Mouse (Mus musculus): Measurements from ENCODE around the gene Fam131a.
"Not testable (repeated sequence)": the region's sequence is repeated elsewhere in the genome, so short reads cannot be mapped to it uniquely, and the experiment has no call there.

The Fam131a gene

DNA sequence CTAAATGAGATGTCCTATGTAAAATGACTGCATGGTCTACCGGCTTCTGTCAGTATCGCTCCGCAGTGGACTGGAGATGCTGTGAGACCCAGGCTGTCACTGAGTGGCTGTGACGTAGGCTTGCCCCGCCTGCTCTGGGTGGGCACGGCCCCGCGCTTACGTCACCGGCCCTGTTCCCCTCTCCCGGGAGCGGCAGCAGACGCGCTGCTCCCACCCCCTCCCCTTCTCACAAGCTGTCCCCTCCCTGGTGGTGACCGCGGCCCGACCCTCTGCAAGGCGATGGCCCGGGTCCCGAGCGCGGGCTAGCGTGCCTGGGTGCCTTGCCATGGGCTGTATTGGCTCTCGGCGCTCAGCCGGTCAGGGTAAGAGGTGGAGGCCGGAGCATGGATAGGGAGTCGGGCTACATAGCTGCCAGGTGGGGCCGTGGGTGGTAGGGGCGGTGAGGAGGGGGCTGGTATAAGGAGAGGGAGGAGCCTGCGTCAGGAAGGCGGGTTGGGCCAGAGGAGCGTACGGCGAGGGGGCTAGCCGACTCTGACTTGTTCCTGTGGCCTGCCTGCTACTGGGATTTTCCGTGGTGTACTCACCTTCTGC lies at the start of gene Fam131a:
Gene Fam131a (plus strand): TSS at position 131 of the 591 bp plus-strand sequence.
- peak; percentile 90 to 92 for DNase-seq (ENCODE audit: low spot score in 2 of 2)

DNA sequence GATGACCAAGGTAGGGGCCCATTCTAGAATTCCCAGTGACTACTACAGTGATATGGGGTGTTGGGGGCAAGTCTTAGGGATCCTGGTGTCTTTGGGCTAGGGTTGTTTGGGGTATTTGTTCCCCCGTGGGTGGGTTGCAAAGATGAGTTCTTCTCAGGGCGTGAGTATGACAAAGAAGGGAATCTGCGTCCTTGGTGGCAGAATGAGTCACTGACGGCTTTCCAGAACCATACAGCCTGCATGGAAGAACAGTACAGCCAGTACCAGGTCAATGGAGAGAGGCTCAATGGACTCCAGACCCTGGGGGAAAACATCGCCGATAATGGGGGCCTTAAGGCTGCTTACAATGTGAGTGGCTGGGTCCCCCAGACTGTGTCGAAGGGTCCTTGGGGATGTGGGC lies 49.1 kb upstream of the Fam131a start:
- no peak for DNase-seq (ENCODE audit: low spot score in 2 of 2)

DNA sequence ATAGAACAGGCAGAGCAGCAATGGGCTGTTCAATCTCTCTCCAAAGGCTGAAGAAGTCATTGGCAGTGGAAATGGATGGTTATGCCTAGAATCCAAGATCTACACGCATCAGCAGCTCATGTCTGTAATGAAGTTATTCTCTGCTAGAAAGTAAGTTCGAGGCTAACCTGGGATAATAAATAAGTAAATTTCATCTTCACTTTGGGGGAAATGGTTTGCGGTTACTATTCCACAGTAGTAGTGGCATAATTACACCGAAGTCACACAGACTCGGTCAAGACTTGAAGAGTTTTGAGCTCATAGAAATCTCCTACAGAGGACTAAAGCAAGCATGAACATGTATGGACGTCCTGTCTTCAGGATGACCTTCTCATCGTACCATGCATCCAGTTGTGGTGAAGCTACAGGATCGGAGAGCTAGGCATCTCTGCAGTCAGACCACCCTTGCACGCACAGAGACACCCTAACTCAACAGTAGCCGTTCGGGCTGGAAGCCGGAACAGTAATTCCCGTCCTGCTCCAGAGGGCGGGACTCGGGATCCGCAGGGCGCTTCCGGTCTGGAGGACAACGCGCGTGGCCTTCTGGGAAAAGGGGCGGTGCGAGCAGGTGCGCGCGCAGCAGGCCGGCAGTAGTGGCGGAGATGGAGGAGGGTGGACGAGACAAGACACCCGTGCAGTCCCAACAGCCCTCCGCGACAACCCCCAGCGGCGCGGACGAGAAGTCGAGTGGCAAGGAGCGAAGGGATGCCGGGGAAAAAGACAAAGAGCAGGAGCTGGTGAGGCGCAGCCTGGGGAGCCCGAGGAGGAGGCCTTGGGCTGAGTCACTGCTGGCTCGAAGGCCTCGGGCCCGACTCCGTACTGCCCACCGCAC lies 41.7 kb upstream of the Fam131a start, which contains the start of gene Psmd2:
Gene Psmd2 (plus strand): TSS at position 577 of the 871 bp plus-strand sequence.
- peak; percentile 90 to 96 for DNase-seq (ENCODE audit: low spot score in 2 of 2)

DNA sequence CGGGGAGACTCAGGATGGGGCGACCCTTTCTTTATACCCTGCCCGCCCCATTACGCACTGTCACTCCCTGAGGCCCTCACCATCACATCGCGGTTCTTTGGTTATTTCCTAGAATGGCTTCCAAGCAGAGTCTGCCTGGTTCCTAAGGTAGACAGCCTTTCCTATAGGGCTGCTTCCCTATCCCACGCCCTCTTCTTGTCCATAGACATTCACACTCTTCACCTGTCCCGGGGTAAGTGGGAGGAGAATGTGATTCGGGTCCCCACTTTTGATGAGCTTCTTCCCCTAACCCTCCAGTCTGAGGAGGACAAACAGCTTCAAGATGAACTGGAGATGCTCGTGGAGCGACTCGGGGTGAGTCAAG lies 41.1 kb upstream of the Fam131a start:
- DNase-seq (ENCODE audit: low spot score in 2 of 2) = no peak

DNA sequence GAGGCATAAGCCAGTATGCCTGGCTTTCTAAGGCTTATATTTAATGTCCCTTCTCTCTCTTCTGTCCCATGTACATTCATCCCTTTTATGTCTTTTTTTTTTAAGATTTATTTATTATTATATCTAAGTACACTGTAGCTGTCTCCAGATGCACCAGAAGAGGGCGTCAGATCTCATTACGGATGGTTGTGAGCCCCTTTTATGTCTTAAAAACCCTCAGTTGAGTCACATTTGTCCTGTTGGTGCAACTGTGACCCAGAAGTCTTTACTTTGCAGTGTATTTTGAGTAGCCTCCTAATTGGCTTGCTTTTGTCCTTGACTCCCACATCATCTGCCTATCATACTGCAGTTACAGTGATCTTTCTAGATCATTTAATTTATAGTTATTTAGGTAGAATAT lies 39.7 kb upstream of the Fam131a start:
- DNase-seq (ENCODE audit: low spot score in 2 of 2) = no peak

DNA sequence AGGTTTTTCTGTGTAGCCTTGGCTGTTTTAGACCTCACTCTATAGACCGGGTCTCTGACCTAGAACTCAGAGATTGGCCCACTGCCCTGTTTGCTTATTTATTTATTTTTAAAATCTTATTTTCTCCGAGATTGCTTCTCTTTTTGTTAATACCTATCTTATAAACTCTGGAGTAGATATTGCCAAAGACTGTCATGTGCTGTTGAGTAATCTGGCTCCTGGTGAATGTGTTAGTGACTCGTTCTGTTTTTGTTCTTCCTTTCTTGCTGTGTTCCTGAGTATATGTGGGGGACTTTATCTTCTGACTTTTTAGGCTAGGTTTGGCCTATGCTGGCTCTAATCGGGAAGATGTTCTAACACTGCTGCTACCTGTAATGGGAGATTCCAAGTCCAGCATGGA lies 35.4 kb upstream of the Fam131a start:
- DNase-seq (ENCODE audit: low spot score in 2 of 2) = no peak

DNA sequence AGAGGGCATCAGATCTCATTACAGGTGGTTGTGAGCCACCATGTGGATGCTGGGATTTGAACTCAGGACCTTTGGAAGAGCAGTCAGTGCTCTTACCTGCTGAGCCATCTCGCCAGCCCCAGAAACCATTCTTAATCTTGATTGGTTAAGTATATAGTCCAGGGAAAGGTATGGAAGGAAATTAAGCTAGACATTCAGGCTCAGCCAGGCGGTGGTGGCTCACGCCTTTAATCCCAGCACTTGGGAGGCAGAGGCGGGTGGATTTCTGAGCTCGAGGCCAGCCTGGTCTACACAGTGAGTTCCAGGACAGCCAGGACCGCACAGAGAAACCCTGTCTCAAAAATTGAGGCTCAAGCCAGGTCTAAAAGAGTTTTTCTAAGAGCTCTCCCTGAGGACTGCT lies 25.0 kb upstream of the Fam131a start, which contains the start of gene Eif4g1:
Gene Eif4g1 (plus strand): TSS at position 301 of the 400 bp plus-strand sequence.
- DNase-seq (ENCODE audit: low spot score in 2 of 2) = not testable (repeated sequence)

DNA sequence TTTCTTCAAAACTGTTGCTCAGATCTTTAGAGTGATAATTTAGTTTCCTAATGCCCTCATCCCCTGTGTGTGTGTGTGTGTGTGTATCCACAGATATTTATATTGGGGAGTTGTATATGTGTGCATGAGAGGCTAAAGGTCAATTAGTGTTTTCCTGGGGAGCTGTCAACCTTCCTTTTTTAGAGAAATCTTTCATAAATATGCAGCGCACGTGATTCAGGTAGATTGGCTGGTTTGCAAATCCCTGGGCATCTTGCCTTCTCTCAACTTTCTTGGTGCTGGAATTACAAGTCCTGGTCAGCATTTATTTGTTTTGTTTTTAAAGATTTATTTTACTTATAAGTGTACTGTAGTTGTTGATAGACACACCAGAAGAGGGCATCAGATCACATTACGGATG lies 22.8 kb upstream of the Fam131a start:
- no peak for DNase-seq (ENCODE audit: low spot score in 2 of 2)

DNA sequence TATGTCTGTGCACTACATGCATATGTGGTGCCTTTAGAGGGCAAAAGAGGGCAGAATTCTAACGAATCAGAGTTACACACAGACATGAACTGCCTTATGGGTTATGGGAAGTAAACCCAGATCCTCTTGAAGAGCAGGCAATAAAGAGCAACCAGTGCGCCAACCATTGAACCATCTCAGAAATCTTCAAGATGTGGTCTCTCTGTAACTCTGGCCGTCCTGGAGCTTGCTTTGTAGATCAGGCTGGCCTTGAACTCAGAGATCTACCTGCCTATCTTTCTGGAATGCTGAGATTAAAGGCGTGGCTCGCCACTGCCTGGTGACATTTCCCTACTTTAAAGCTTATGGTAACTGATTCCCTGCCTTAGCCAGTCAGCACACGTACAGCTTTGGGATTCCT lies 21.2 kb upstream of the Fam131a start:
- DNase-seq (ENCODE audit: low spot score in 2 of 2) = no peak

DNA sequence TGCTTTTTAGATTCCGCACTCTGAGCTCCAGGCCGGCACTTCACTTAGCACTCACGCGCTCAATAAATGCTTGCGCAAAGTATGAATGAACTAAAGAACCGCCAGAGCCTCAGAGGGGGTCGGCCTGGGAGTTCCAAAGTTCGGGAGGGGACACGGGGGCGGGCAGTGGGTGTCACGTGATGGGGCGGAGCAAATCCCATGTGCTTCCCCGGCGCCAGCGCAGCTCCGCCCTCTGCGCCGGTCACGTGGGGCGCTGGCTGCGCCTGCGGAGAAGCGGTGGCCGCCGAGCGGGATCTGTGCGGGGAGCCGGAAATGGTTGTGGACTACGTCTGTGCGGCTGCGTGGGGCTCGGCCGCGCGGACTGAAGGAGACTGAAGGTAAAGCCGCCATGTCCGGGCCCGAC lies 20.5 kb upstream of the Fam131a start:
- DNase-seq (ENCODE audit: low spot score in 2 of 2) = peak; percentile 94

DNA sequence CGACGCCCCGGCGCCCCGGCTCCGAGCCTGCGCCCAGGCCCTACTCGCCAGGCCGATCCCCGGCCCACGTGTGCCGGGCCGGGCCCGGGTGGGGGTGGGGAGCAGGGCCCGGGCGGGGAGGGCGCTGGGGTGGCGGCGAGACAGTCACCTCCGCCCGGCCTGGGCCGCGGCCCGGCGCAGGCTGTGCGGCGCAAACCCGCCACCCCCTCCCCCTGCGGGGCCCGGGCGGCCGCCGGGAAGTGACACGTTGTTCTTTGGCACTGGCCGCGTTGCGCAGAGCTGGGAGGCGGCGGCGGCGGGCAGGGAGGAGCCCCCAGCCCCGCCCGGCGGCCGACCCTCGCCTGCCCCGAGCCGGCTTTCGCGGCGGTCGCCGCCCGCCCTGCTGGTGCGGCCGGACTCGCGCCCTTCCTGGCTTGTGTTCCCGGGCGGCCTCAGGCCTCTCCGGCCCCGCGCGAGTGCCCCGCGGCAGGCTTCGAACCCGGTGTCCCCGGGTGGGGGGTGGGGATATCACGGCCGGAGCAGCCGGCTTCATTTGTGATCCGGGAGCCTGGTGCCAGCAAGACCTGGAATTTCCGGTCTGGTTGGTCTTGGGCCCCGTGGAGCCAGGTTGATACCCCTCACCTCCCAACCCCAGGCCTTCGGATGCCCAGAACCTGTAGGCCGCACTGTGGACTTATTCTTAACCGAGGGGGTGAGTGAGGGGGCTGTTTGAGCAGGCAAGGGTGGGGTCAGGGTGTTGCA lies 19.9 kb upstream of the Fam131a start:
- DNase-seq (ENCODE audit: low spot score in 2 of 2) = peak; percentile 20 to 25

DNA sequence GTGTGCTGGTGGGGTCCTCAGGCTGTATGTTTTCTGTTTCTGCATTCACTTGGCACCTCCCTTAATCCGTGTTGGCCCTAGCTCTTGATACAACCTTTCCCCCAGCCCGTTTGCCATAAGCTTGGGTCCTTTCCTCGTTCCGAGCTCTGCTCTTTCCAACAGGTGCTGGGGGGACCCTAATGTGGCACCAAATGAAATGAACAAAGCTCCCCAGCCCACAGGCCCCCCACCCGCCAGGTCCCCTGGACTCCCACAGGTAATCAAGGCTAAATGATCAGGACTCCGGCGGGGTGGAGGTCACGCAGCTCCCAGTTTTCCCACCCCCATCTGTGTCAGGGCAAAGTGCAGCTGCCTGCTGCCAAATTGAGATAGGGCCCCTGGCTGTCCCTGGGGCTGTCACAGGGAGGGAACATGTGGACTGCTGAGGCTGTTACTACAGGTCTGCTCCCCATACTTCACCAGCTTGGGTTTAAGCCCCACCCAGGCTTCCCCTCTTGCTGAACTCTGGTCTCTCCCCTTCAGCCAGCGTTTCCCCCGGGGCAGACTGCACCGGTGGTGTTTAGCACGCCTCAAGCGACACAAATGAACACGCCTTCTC lies 19.2 kb upstream of the Fam131a start:
- DNase-seq (ENCODE audit: low spot score in 2 of 2) = no peak

DNA sequence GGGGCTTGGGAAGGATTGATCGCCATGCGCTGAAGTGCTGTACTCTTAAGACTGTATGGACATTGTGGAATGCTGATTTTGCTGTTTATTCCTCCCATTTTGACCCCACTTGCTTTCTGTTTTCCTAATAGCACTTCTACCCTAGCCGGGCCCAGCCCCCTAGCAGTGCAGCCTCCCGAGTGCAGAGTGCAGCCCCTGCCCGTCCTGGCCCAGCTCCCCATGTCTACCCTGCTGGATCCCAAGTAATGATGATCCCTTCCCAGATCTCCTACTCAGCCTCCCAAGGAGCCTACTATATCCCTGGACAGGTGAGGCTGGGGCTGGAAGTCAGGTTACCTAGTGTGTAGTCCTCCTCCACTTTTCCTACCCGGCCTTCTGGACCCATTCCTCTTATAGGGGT lies 17.8 kb upstream of the Fam131a start:
- DNase-seq (ENCODE audit: low spot score in 2 of 2) = no peak

DNA sequence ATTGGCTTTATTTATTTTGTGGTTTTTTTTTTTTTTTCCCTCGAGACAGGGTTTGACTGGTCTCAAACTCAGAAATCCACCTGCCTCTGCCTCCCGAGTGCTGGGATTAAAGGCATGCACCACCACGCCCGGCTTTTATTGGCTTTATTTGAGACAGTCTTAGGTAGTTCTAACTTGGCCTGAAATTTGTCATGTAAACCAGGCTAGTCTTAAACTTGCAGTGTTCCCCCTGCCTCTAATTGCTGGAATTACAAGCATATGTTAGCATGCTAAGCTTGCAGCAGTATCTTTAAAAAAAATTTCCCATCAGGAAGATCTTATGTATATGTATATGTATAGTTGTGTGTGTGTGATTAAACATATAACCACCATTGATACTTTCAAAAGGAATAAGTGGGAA lies 16.3 kb upstream of the Fam131a start:
- no peak for DNase-seq (ENCODE audit: low spot score in 2 of 2)

DNA sequence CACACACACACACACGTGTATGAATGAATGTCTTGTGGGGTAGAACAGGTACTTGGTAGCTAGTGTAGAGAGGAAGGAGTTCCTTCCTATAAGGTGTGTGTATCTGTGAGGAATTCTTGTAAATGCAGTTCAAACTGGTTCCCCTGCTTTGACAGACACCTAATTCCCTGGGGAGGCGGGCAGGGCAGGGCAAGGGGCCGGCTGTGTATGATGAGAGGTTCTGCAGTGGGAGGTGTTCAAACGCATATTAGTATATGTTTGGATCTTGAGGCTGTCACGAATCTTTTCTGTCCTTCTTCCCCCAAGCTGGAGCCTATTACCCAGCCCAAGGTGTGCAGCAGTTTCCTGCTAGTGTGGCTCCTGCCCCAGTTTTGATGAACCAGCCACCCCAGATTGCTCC lies 15.7 kb upstream of the Fam131a start:
- no peak for DNase-seq (ENCODE audit: low spot score in 2 of 2)

DNA sequence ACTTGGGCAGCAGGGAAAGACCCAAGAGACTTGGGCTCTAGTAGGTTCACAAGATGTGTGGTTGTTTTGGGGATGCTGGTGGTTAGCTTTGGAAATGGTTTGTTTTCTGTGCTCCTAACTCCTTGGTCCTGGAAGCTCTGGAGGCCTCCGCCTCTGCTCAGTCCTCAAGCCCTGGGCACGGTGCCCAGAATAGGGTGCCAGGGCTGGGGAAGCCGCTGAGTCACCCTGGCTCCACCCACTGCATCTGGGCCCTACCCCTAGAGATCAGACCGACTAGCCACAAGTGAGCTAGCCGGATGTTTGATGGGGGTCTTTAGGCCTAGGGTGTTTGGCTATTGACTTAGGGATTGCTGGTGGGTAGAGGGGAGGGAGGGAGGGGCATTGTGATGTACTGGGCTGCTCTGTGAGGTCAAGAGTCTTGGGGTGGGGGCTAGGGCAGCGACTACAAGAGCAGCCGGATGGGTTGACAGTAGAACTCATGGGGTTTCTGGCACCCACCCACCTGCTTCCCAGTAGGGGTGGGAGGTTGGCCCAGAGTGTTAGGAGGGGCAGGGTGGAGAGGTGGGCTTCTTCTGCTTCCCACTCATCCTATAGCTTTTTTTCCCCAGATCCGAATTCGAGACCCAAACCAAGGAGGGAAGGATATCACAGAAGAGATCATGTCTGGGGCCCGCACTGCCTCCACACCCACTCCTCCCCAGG lies 14.9 kb upstream of the Fam131a start:
- DNase-seq (ENCODE audit: low spot score in 2 of 2) = peak; percentile 39 to 41

DNA sequence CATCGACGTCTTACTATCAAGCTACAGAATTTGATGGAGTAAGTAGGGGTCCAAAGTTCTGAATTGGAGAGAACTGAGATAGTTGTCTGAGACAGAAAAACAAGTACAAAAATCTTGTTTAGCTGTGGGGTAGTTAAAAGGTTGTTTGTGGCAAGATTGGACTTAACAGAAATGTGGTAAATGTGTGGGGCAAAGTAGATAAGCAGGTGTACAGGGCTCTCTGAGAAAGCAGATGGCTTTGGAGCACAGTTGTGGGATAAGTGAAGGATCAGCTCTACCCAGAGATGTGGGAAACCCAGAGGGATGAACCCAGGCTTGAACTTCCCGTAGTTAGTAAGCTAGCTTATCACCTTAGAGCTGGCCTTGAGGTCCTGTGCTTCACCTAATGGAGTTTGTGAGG lies 2.3 kb upstream of the Fam131a start:
- DNase-seq (ENCODE audit: low spot score in 2 of 2) = no peak

DNA sequence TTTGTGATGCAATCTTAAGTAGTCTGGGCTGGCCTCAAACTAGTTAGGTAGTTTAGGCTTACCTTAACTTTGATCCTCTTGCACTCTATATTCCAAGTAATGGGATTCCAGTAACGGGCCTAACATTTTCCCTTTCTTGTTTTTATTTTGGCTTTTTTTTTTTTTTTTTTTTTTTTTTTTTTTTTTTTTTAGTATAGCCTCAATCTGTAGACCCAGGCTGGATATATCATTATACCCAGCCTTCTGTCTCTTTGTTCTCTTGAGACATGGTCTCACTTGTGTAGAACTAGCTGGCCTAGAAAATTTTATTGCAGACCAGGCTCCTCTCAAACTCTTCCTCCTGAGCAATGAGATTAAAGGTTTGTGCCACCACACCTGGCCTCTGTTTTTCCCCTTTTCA lies 1.4 kb upstream of the Fam131a start:
- no peak for DNase-seq (ENCODE audit: low spot score in 2 of 2)

DNA sequence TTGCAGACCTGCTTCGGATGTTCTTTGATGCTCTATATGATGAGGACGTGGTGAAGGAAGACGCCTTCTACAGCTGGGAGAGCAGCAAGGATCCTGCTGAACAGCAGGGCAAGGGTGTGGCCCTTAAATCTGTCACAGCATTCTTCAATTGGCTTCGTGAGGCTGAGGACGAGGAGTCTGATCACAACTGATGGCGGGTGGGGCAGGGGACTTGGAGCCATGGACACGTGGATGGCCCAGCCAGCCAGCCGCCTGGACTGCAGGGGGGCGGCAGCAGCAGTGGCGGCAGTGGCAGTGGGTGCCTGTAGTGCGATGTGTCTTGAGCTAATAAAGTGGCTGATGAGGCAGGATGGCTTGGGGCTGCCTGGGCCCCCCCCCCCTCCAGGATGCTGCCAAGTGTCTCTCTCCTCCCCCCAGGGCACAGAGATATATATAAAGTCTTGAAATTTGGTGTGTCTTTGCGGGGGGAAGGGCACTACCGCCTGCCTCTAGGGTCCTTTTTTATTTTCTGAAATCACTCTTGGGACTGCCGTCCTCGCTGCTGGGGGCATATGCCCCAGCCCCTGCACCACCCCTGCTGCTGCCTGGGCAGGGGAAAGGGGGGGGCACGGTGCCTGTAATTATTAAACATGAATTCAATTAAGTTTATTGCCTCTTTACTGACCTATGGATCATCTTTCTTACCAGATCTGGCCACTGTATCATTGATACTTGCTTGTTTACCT lies 638 bp upstream of the Fam131a start:
- DNase-seq (ENCODE audit: low spot score in 2 of 2) = peak; percentile 10 to 31

DNA sequence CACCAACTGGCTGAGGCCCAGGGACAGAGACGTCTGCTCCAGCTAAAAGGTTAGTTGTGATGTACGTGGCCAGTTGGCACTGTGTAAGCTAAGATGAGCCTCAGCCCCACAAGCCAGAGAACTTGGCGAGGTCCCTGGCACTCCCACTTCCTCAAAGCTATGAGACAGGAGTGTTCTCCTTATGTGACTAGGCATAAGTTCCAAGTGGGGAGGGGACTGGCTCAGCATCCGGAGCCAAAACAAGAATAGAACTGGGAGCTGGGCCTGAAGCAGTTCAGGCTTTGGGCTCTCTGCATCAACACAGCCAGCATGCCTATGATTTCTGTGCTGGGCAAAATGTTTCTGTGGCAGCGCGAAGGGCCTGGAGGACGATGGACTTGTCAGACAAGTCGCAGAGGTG lies 1.7 kb downstream of the Fam131a start:
- DNase-seq (ENCODE audit: low spot score in 2 of 2) = peak; percentile 69 to 75

Measured in frontal cortex, postnatal 14 days (tissue).